Mouse (Mus musculus) brain, adult 2 months (tissue): Measurements from ENCODE around the gene Ttll4.

Source experiments
- DNase-seq: peaks from one replicate; pipeline ENCODE4 v3.0.0; 2011; ENCODE audit warnings: low read depth, low spot score

Ttll4 gene

GRCm38 (mm10) chr1:74752833-74753232 is 91.3 kb downstream of the Ttll4 start:
- no peak for DNase-seq
